Mouse (Mus musculus) hindlimb bud, embryonic 11.5 days (tissue): ENCODE measurements at regions not wholly inside any gene's neighbourhood (a gene's known extent, or its start where the extent isn't known, plus 50 kb on each side); places are given as distances from the start of the nearest gene placed in this dataset.

Experiments used
- DNase-seq: peaks from one replicate; pipeline ENCODE4 v3.0.0-alpha.2; 2012; ENCODE audit warnings: low read depth, low spot score; ENCODE audit errors: extremely low spot score

- no peak for DNase-seq
Observed at GRCm38 (mm10) chr15:63671081-63671480, 173.9 kb downstream of the Gsdmc2 start.

- no peak for DNase-seq
Observed at GRCm38 (mm10) chr15:63670561-63670960, 174.4 kb downstream of the Gsdmc2 start.

- no peak for DNase-seq
Observed at GRCm38 (mm10) chr15:63667536-63667935, 177.4 kb downstream of the Gsdmc2 start.

- DNase-seq = no peak
Observed at GRCm38 (mm10) chr15:63665517-63665916, 179.5 kb downstream of the Gsdmc2 start.

GRCm38 (mm10) chr15:63664877-63665276 is 180.1 kb downstream of the Gsdmc2 start:
- no peak for DNase-seq

- DNase-seq = no peak
Observed at GRCm38 (mm10) chr15:63662183-63662582, 182.8 kb downstream of the Gsdmc2 start.

GRCm38 (mm10) chr15:63658031-63658521 is 186.9 kb downstream of the Gsdmc2 start:
- DNase-seq = no peak

- peak; percentile 20 for DNase-seq
Observed at GRCm38 (mm10) chr15:63652216-63652961, 192.6 kb downstream of the Gsdmc2 start.

- DNase-seq = no peak
Observed at GRCm38 (mm10) chr15:63651120-63651519, 193.9 kb downstream of the Gsdmc2 start.

GRCm38 (mm10) chr15:63648142-63648989 is 196.6 kb downstream of the Gsdmc2 start:
- DNase-seq = no peak

- no peak for DNase-seq
Observed at GRCm38 (mm10) chr15:63624814-63625213, 220.2 kb downstream of the Gsdmc2 start.

GRCm38 (mm10) chr15:63624249-63624648 is 220.7 kb downstream of the Gsdmc2 start:
- DNase-seq = no peak

GRCm38 (mm10) chr15:63616506-63617208 is 228.3 kb downstream of the Gsdmc2 start:
- DNase-seq = no peak

- DNase-seq = no peak
Observed at GRCm38 (mm10) chr15:63614191-63614590, 230.8 kb downstream of the Gsdmc2 start.

- DNase-seq = no peak
Observed at GRCm38 (mm10) chr15:63613120-63613519, 231.9 kb downstream of the Gsdmc2 start.

- DNase-seq = no peak
Observed at GRCm38 (mm10) chr15:63611161-63611560, 233.8 kb downstream of the Gsdmc2 start.

- no peak for DNase-seq
Observed at GRCm38 (mm10) chr15:63603100-63603714, 241.8 kb downstream of the Gsdmc2 start.

GRCm38 (mm10) chr15:63601543-63601942 is 243.4 kb downstream of the Gsdmc2 start:
- peak; percentile 42 for DNase-seq

- no peak for DNase-seq
Observed at GRCm38 (mm10) chr15:63592758-63593463, 252.1 kb downstream of the Gsdmc2 start.

- DNase-seq = no peak
Observed at GRCm38 (mm10) chr15:63559293-63559692, 285.7 kb downstream of the Gsdmc2 start.
